Mouse (Mus musculus): Measurements from ENCODE around the gene Msto1.
"Not testable (repeated sequence)": the region's sequence is repeated elsewhere in the genome, so short reads cannot be mapped to it uniquely, and the experiment has no call there.

Msto1 gene

GRCm38 (mm10) chr3:88913511-88914383 lies at the start of gene Msto1:
Msto1 (minus strand) TSS chr3:88913999.
- DNase-seq: peak; percentile 97

GRCm38 (mm10) chr3:88963211-88963610 lies 49.4 kb upstream of the Msto1 start:
- DNase-seq: not testable (repeated sequence)

GRCm38 (mm10) chr3:88953736-88954135 lies 39.9 kb upstream of the Msto1 start:
- DNase-seq: no peak

- DNase-seq: no peak
Measured at GRCm38 (mm10) chr3:88953246-88953645, 39.4 kb upstream of the Msto1 start.

GRCm38 (mm10) chr3:88951327-88951800 lies 37.6 kb upstream of the Msto1 start:
- no peak for DNase-seq

GRCm38 (mm10) chr3:88950576-88951326 lies 37.0 kb upstream of the Msto1 start, which contains the start of the genes Ash1l and Dap3:
Ash1l (plus strand) TSS chr3:88950622.
Dap3 (minus strand) TSS chr3:88951181.
- DNase-seq: peak; percentile 81

- peak; percentile 96 for DNase-seq
Measured at GRCm38 (mm10) chr3:88949786-88950575, 36.2 kb upstream of the Msto1 start.

- no peak for DNase-seq
Measured at GRCm38 (mm10) chr3:88944109-88944508, 30.3 kb upstream of the Msto1 start.

GRCm38 (mm10) chr3:88942316-88942880 lies 28.6 kb upstream of the Msto1 start:
- DNase-seq: no peak

- DNase-seq: peak; percentile 35
Measured at GRCm38 (mm10) chr3:88939749-88940148, 25.9 kb upstream of the Msto1 start.

- no peak for DNase-seq
Measured at GRCm38 (mm10) chr3:88939071-88939470, 25.3 kb upstream of the Msto1 start.

GRCm38 (mm10) chr3:88929501-88929900 lies 15.7 kb upstream of the Msto1 start:
- DNase-seq: no peak

GRCm38 (mm10) chr3:88925651-88926050 lies 11.9 kb upstream of the Msto1 start:
- no peak for DNase-seq

- DNase-seq: peak; percentile 34
Measured at GRCm38 (mm10) chr3:88923989-88924591, 10.3 kb upstream of the Msto1 start.

- no peak for DNase-seq
Measured at GRCm38 (mm10) chr3:88921411-88921810, 7.6 kb upstream of the Msto1 start.

- no peak for DNase-seq
Measured at GRCm38 (mm10) chr3:88918981-88919380, 5.2 kb upstream of the Msto1 start.

- DNase-seq: no peak
Measured at GRCm38 (mm10) chr3:88914384-88914810, 598 bp upstream of the Msto1 start.

GRCm38 (mm10) chr3:88912585-88912984 lies 1.2 kb downstream of the Msto1 start:
- no peak for DNase-seq

- no peak for DNase-seq
Measured at GRCm38 (mm10) chr3:88906393-88907159, 7.2 kb downstream of the Msto1 start.

- DNase-seq: no peak
Measured at GRCm38 (mm10) chr3:88905741-88906140, 8.1 kb downstream of the Msto1 start.

- no peak for DNase-seq
Measured at GRCm38 (mm10) chr3:88905209-88905608, 8.6 kb downstream of the Msto1 start.

Measured in lung, postnatal 10 days (tissue).